Mouse (Mus musculus) adrenal gland, postnatal 0 days (tissue): ENCODE measurements around the gene Copa. TPM values are rescaled to one million over a fixed set of nuclear protein-coding genes. Genes with fewer than 3 reads are reported as not detected.

ENCODE experiments used
- polyA plus RNA-seq: library from polyadenylated mRNA; unstranded; fragments of >200 nt; fragmentation: Nextera tagmentation; extraction: Ambion mirVana; gene quantifications from 2 replicates; pipeline ENCODE4 v1.2.1, GENCODE M21; 2015

Copa gene
- 85.7 and 124 TPM in 2 replicates for polyA plus RNA-seq

GRCm38 (mm10) chr1:172082101-172082898 lies at the start of gene Copa, which contains the start of gene Ncstn:
Gene Copa, plus strand, starts transcription at chr1:172082529.
Gene Ncstn, minus strand, starts transcription at chr1:172082795.

DNA sequence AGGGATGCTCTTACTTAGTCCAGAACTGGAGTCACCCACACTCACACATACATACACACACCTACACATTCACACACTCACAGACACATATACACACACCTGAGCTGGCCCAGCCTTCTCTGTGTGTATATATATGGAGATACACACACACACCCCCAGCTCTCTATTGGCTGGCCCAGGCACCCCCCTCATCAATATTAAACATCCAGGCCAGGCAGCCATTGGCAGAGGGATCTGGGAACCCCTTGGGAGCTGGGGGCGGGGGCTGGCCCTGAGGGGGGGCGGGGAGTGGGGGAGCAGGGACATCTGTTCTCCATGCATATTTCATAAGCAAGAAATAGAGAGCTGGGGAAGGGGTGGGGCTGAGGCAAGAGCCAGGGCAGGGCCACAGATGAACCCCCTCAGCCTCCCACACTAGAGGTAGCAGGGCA lies 24.8 kb upstream of the Copa start, which contains the start of gene Nhlh1:
Gene Nhlh1 (minus strand): TSS at position 83 of the 431 bp plus-strand sequence.

GRCm38 (mm10) chr1:172126376-172127347 lies 44.3 kb downstream of the Copa start, which contains the start of gene Pex19:
Gene Pex19, plus strand, starts transcription at chr1:172126755.

DNA sequence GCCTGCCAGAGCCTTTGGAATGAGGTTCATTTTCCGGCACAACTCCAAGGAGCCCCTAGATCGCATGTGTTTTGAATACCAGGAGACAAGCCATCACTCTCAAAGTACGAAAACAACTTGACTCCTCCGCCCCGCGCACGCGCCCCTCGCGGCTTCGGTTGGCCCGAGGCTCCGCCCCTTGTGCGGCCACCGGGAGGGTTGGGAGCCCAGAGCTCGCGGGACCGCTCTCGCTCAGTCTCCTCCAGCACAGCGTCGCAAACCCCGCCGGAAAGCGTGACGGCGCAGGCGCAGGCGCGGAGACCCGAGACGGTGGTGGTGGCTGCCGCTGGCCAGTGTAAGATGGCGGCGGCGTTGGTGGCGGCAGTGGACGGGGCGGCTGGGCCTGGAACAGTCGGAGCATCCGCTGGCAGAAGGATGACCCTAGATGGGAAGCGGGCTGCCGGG lies 65.5 kb downstream of the Copa start, which contains the start of gene Dcaf8:
Gene Dcaf8 (plus strand): TSS at position 250 of the 444 bp plus-strand sequence.

Other genes with a start within 250 kb of the Copa start
- gene Cd84, start 242.8 kb upstream of the Copa start, polyA plus RNA-seq: 6.8 and 8.3 TPM in 2 replicates
- gene Gm10521, start 186.9 kb upstream of the Copa start, polyA plus RNA-seq: 0.08 TPM in 1 of 2 replicates, not detected in the other
- gene Slamf6, start 165.0 kb upstream of the Copa start, polyA plus RNA-seq: 0.41 and 0.59 TPM in 2 replicates
- gene Vangl2, start 54.1 kb upstream of the Copa start, polyA plus RNA-seq: 5.4 and 8.0 TPM in 2 replicates
- gene Nhlh1, start 25.0 kb upstream of the Copa start, polyA plus RNA-seq: not detected in 2 replicates
- gene Ncstn, start 266 bp downstream of the Copa start, polyA plus RNA-seq: 84.9 and 127 TPM in 2 replicates
- gene Pex19, start 44.2 kb downstream of the Copa start, polyA plus RNA-seq: 131 and 196 TPM in 2 replicates
- gene Dcaf8, start 65.6 kb downstream of the Copa start, polyA plus RNA-seq: 85.4 and 126 TPM in 2 replicates
- gene Pea15a, start 124.3 kb downstream of the Copa start, polyA plus RNA-seq: 91.0 and 111 TPM in 2 replicates
- gene Casq1, start 137.3 kb downstream of the Copa start, polyA plus RNA-seq: 1.3 and 9.1 TPM in 2 replicates
- 0.68 and 2.4 TPM in 2 replicates for gene Atp1a4, start 175.9 kb downstream of the Copa start, polyA plus RNA-seq
- 29.8 and 33.0 TPM in 2 replicates for gene Igsf8, start 179.1 kb downstream of the Copa start, polyA plus RNA-seq
- gene Atp1a2, start 215.5 kb downstream of the Copa start, polyA plus RNA-seq: 4.1 and 5.3 TPM in 2 replicates
- 0.28 TPM in 1 of 2 replicates, not detected in the other for gene Kcnj9, start 246.8 kb downstream of the Copa start, polyA plus RNA-seq